Mouse (Mus musculus): Measurements from ENCODE around the gene Arhgef25. TPM values are rescaled to one million over a fixed set of nuclear protein-coding genes. Genes with fewer than 3 reads are reported as not detected.
"Not testable (repeated sequence)": the region's sequence is repeated elsewhere in the genome, so short reads cannot be mapped to it uniquely, and the experiment has no call there.

The Arhgef25 gene
- polyA plus RNA-seq, 1 experiment from 2014 or later: 49.0 TPM

- peak overlapping the region; percentile 62 for H3K4me3 ChIP-seq (ENCODE audit: low read depth, low read length)
- ATAC-seq (replicated peaks; ENCODE audit: low FRiP score, low TSS enrichment, low read depth) (peak; percentile 41), DNase-seq (ENCODE audit: low spot score) (peak; percentile 84)
- H3K27ac ChIP-seq (ENCODE audit: low read depth): peak overlapping the region; percentile 70
- WGBS: under 1% methylated on average over 55 of the region's 56 CpGs
- H3K9ac ChIP-seq (ENCODE audit: low read length): peak overlapping the region; percentile 81
- H3K36me3 ChIP-seq (ENCODE audit: control insufficient read depth, insufficient read depth, low read length): 0 out of 2 replicates have a peak, but pooled peaks cover 4% of the 10 kb centered on the region
- H3K4me1 ChIP-seq (replicated peaks; ENCODE audit: control insufficient read depth, insufficient read depth, low read length): peaks cover 19% of the 10 kb centered on the region
- peaks cover 50% of the 10 kb centered on the region for H3K27me3 ChIP-seq (replicated peaks; ENCODE audit: control insufficient read depth, insufficient read depth, low read length)
- H3K4me2 ChIP-seq (ENCODE audit: low read length): peak overlapping the region; percentile 100
- no peaks in the 10 kb centered on the region for H3K9me3 ChIP-seq (ENCODE audit: control insufficient read depth, low read length)
Observed at GRCm38 (mm10) chr10:127165654-127166403, 24.1 kb downstream of the Arhgef25 start.

DNA sequence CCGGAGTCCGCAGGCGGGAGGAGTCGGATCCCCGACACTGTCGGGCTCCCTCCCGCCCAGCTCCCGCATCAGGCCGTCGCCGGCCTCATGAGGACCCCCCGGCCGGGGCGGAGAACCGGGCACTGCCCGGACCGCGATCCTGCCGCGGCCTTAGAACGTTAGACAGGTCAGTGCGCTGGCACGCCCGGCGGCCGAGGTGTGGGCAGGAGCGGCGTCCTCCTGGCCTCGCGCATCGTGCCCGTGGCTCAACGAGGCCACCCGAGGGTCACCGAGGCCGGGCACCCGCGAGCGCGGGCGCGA, 24.6 kb downstream of the Arhgef25 start:
- Histone ChIP-seq H3K27ac (ENCODE audit: low read depth) (peak overlapping the region; percentile 70), H3K9me3 (ENCODE audit: control insufficient read depth, low read length) (no peaks in the 10 kb centered on the region), H3K4me3 (ENCODE audit: low read depth, low read length) (peak overlapping the region; percentile 62), H3K4me1 (replicated peaks; ENCODE audit: control insufficient read depth, insufficient read depth, low read length) (peaks cover 14% of the 10 kb centered on the region), H3K27me3 (replicated peaks; ENCODE audit: control insufficient read depth, insufficient read depth, low read length) (peaks cover 46% of the 10 kb centered on the region), H3K9ac (ENCODE audit: low read length) (peak overlapping the region; percentile 81), H3K36me3 (ENCODE audit: control insufficient read depth, insufficient read depth, low read length) (0 out of 2 replicates have a peak, but pooled peaks cover 4% of the 10 kb centered on the region), H3K4me2 (ENCODE audit: low read length) (peak overlapping the region; percentile 100)
- DNase-seq (ENCODE audit: low spot score) (no peak), ATAC-seq (replicated peaks; ENCODE audit: low FRiP score, low TSS enrichment, low read depth) (peak; percentile 32; the same call in 1 of the 2 replicates)
- WGBS: 0% methylated on average over 41 of the region's 42 CpGs

DNA sequence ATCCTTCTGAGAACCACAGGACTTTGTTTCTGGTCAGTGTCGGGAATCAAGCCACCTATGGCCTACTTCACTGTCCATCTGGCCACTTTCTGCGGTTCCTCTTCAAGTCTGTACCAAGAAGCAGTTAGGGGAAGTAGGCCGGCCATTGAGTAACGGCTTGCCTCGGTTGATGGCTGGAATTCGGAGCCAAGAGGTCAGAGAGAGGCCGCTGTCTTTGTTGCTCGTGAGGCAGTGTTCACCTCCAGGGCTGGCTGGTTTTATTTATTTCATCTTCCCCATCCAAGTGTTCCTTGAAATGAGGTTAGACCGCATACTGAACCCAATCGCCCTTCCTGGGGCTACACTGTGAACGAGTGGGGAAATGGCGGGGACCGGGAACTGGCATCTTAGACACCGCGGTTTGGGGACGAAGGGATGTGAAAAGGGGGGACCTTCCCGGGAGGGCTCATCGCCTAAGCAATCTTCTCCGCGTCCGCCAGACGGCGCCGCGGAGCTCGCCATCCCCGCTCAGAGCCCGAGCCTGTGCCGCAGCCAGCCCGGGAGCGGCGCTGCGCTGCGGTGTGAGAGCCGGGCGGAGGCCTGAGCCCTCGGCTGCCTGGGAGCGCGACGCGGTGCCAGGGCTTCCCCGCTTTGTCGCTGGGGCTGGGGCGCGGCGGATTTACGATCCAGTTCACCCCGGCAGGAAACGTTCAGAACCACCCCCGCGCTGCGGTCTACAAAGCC, 25.1 kb downstream of the Arhgef25 start, which contains the start of gene B4galnt1:
B4galnt1 (plus strand) TSS at position 595 of the 723 bp plus-strand sequence.
- ATAC-seq (replicated peaks; ENCODE audit: low FRiP score, low TSS enrichment, low read depth) (peak; percentile 81), DNase-seq (ENCODE audit: low spot score) (peak; percentile 86)
- Histone ChIP-seq H3K4me1 (replicated peaks; ENCODE audit: control insufficient read depth, insufficient read depth, low read length) (peaks cover 12% of the 10 kb centered on the region; the same call in 1 of the 2 replicates), H3K27ac (ENCODE audit: low read depth) (peak within 1 kb of the TSS; percentile 70), H3K4me2 (ENCODE audit: low read length) (peak within 1 kb of the TSS; percentile 100), H3K4me3 (ENCODE audit: low read depth, low read length) (peak within 1 kb of the TSS; percentile 62), H3K9ac (ENCODE audit: low read length) (peak within 1 kb of the TSS; percentile 81), H3K9me3 (ENCODE audit: control insufficient read depth, low read length) (no peaks in the 10 kb centered on the region), H3K27me3 (replicated peaks; ENCODE audit: control insufficient read depth, insufficient read depth, low read length) (peaks cover 42% of the 10 kb centered on the region), H3K36me3 (ENCODE audit: control insufficient read depth, insufficient read depth, low read length) (0 out of 2 replicates have a peak, but pooled peaks cover 4% of the 10 kb centered on the region)
- WGBS: 2% methylated on average over 51 of the region's 52 CpGs

- Histone ChIP-seq H3K9me3 (ENCODE audit: control insufficient read depth, low read length) (no peaks in the 10 kb centered on the region), H3K27ac (ENCODE audit: low read depth) (no peak overlapping the region), H3K4me1 (replicated peaks; ENCODE audit: control insufficient read depth, insufficient read depth, low read length) (peaks cover 12% of the 10 kb centered on the region; the same call in 1 of the 2 replicates), H3K27me3 (replicated peaks; ENCODE audit: control insufficient read depth, insufficient read depth, low read length) (peaks cover 36% of the 10 kb centered on the region), H3K36me3 (ENCODE audit: control insufficient read depth, insufficient read depth, low read length) (0 out of 2 replicates have a peak, but pooled peaks cover 3% of the 10 kb centered on the region), H3K4me2 (ENCODE audit: low read length) (peak overlapping the region; percentile 100), H3K9ac (ENCODE audit: low read length) (no peak overlapping the region), H3K4me3 (ENCODE audit: low read depth, low read length) (no peak overlapping the region)
- no peak for DNase-seq (ENCODE audit: low spot score)
- 87% methylated on average over 4 of the region's 4 CpGs for WGBS
- no peak for ATAC-seq (replicated peaks; ENCODE audit: low FRiP score, low TSS enrichment, low read depth)
Observed at GRCm38 (mm10) chr10:127164190-127164589, 25.7 kb downstream of the Arhgef25 start.

GRCm38 (mm10) chr10:127162771-127163261, 27.1 kb downstream of the Arhgef25 start:
- not testable (repeated sequence) for H3K36me3 ChIP-seq (ENCODE audit: control insufficient read depth, insufficient read depth, low read length); H3K9ac ChIP-seq (ENCODE audit: low read length); H3K4me3 ChIP-seq (ENCODE audit: low read depth, low read length); H3K27ac ChIP-seq (ENCODE audit: low read depth); H3K9me3 ChIP-seq (ENCODE audit: control insufficient read depth, low read length); H3K4me2 ChIP-seq (ENCODE audit: low read length); DNase-seq (ENCODE audit: low spot score); ATAC-seq (replicated peaks; ENCODE audit: low FRiP score, low TSS enrichment, low read depth)
- 45% methylated on average over 7 of the region's 7 CpGs for WGBS
- Histone ChIP-seq H3K27me3 (replicated peaks; ENCODE audit: control insufficient read depth, insufficient read depth, low read length) (peaks cover 26% of the 10 kb centered on the region), H3K4me1 (replicated peaks; ENCODE audit: control insufficient read depth, insufficient read depth, low read length) (peaks cover 12% of the 10 kb centered on the region; the same call in 1 of the 2 replicates)

DNA sequence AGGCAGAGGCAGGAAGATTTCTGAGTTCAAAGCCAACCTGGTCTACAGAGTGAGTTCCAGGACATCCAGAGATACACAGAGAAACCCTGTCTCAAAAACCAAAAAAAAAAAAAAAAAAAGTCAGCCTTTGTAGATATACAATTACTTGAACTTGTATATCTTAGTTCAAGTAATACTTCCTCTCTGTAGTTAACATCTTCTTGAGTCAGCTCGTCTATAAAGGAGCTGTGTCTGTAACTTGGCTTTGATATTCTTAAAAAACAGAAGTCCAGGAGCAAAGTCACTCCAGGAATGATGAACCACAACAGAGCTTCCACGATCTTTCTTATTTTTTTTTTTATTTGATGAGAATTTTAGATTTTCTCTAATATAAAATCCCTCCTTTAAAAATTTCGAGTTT, 29.2 kb downstream of the Arhgef25 start:
- H3K27ac ChIP-seq (ENCODE audit: low read depth): no peak overlapping the region
- H3K4me2 ChIP-seq (ENCODE audit: low read length): no peak overlapping the region
- no peak overlapping the region for H3K4me3 ChIP-seq (ENCODE audit: low read depth, low read length)
- H3K4me1 ChIP-seq (replicated peaks; ENCODE audit: control insufficient read depth, insufficient read depth, low read length): peaks cover 8% of the 10 kb centered on the region; the same call in 1 of the 2 replicates
- DNase-seq (ENCODE audit: low spot score): no peak
- no peaks in the 10 kb centered on the region for H3K36me3 ChIP-seq (ENCODE audit: control insufficient read depth, insufficient read depth, low read length)
- 70% methylated on average over 3 of the region's 3 CpGs for WGBS
- H3K27me3 ChIP-seq (replicated peaks; ENCODE audit: control insufficient read depth, insufficient read depth, low read length): peaks cover 5% of the 10 kb centered on the region
- no peak overlapping the region for H3K9ac ChIP-seq (ENCODE audit: low read length)
- H3K9me3 ChIP-seq (ENCODE audit: control insufficient read depth, low read length): no peaks in the 10 kb centered on the region
- ATAC-seq (replicated peaks; ENCODE audit: low FRiP score, low TSS enrichment, low read depth): no peak

DNA sequence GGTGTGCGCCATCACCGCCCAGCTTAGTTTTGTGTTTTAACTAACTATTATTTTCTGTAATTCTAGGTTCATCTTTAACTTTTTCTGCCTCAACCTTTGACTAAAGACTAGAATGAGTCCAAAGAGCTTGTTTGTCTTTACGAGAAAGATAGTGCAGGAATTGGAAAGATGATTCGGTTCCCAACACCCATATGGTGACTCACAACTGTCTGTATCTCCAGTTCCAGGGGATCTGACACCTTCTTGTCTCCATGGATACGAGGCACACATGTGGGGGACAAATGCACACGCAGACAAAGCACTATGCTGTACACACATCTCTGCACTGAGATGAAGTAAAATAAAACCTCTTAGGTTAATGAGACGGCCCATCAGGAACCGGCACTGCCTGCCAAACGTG, 29.8 kb downstream of the Arhgef25 start:
- no peak for DNase-seq (ENCODE audit: low spot score)
- WGBS: 85% methylated on average over 9 of the region's 9 CpGs
- Histone ChIP-seq H3K9me3 (ENCODE audit: control insufficient read depth, low read length) (no peaks in the 10 kb centered on the region), H3K4me3 (ENCODE audit: low read depth, low read length) (no peak overlapping the region), H3K27ac (ENCODE audit: low read depth) (no peak overlapping the region), H3K9ac (ENCODE audit: low read length) (no peak overlapping the region), H3K4me1 (replicated peaks; ENCODE audit: control insufficient read depth, insufficient read depth, low read length) (peaks cover 4% of the 10 kb centered on the region; the same call in 1 of the 2 replicates), H3K27me3 (replicated peaks; ENCODE audit: control insufficient read depth, insufficient read depth, low read length) (no peaks in the 10 kb centered on the region), H3K36me3 (ENCODE audit: control insufficient read depth, insufficient read depth, low read length) (no peaks in the 10 kb centered on the region), H3K4me2 (ENCODE audit: low read length) (no peak overlapping the region)
- ATAC-seq (replicated peaks; ENCODE audit: low FRiP score, low TSS enrichment, low read depth): no peak

DNA sequence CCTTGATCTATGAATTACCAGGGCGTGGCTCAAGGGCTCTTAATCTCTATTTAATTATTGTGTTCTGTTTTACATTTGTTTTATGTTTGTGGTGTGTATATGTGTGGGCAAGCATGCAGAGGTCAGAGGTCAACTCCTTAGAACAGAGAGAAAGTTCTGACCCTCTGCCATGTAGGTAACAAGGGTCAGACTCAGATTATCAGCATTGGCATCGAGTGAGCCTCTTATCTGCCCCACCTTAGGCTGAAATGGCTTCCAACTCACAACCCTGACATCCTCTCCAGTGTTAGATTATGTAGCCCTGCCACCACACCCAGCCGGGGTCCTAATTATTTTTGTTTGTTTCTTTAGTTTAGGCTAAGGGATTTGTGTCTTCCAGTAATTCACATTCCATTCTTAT, 31.4 kb downstream of the Arhgef25 start:
- Histone ChIP-seq H3K9me3 (ENCODE audit: control insufficient read depth, low read length) (no peaks in the 10 kb centered on the region), H3K27me3 (replicated peaks; ENCODE audit: control insufficient read depth, insufficient read depth, low read length) (no peaks in the 10 kb centered on the region), H3K27ac (ENCODE audit: low read depth) (no peak overlapping the region), H3K36me3 (ENCODE audit: control insufficient read depth, insufficient read depth, low read length) (no peaks in the 10 kb centered on the region), H3K4me2 (ENCODE audit: low read length) (no peak overlapping the region), H3K4me1 (replicated peaks; ENCODE audit: control insufficient read depth, insufficient read depth, low read length) (no peaks in the 10 kb centered on the region), H3K9ac (ENCODE audit: low read length) (no peak overlapping the region), H3K4me3 (ENCODE audit: low read depth, low read length) (no peak overlapping the region)
- DNase-seq (ENCODE audit: low spot score) (no peak), ATAC-seq (replicated peaks; ENCODE audit: low FRiP score, low TSS enrichment, low read depth) (no peak)
- WGBS: 56% methylated on average over 3 of the region's 3 CpGs
